Mouse (Mus musculus): ENCODE data around the gene Olfr642. TPM values are rescaled to one million over a fixed set of nuclear protein-coding genes. Genes with fewer than 3 reads are reported as not detected.

The Olfr642 gene
- not detected for total RNA-seq (2021)
- long read RNA-seq, experiment 1 = 0 reads
- long read RNA-seq, experiment 2 = 0 reads

- no peak for DNase-seq (ENCODE audit: low spot score)
These were observed at the start of gene Olfr642 for GRCm38 (mm10) chr7:104052566-104052965. Olfr642 (minus strand) TSS chr7:104052666.

DNA sequence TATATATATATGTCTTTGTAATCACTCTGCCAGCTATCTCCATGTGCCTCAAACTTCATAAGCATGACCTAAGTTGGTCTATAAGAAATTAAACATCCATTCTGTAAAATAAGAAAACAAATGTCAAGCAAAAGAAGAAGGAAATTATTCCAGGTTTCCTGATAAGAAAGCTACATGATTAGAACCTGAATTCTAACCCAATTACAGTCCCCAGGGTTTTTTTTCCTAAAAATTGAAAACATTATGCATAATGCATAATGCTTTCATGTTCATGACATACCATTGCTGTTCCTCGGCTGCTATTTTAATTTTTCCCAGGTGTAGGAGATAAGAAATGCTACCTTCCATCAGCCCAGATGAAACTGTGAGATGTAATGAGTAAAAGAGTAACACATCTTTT, 32.9 kb upstream of the Olfr642 start, which contains the start of gene Olfr645:
Gene Olfr645 (minus strand): TSS at position 101 of the 400 bp plus-strand sequence.
- no peak for DNase-seq (ENCODE audit: low spot score)

DNA sequence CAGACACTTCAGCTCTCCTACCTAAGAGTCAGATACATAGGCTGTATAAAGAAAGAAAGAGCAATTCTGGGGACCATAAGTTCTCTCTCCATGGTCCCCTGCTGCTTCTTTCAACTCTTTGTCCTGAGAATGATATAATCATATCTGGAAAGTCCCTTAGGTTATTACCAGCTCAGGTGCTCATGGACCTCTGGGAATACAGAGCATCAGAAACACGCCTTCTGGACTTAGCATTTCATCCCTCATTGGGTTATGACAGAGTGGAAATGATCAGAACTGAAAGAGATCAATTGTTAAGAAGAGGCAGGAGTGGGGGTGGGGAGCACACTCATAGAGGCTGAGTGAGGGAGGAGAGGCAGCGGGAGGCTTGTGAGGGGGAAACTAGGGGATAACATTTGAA, 19.3 kb upstream of the Olfr642 start, which contains the start of gene Olfr644:
Gene Olfr644 (minus strand): TSS at position 101 of the 400 bp plus-strand sequence.
- no peak for DNase-seq (ENCODE audit: low spot score)

- DNase-seq (ENCODE audit: low spot score) = no peak
These were observed 8.9 kb upstream of the Olfr642 start, which contains the start of gene 4930516K23Rik for GRCm38 (mm10) chr7:104061345-104061744. 4930516K23Rik (minus strand) TSS chr7:104061445.

- no peak for DNase-seq (ENCODE audit: low spot score)
These were observed 6.7 kb upstream of the Olfr642 start for GRCm38 (mm10) chr7:104059215-104059614.

GRCm38 (mm10) chr7:104050745-104051144, 1.7 kb downstream of the Olfr642 start:
- DNase-seq (ENCODE audit: low spot score) = no peak

DNA sequence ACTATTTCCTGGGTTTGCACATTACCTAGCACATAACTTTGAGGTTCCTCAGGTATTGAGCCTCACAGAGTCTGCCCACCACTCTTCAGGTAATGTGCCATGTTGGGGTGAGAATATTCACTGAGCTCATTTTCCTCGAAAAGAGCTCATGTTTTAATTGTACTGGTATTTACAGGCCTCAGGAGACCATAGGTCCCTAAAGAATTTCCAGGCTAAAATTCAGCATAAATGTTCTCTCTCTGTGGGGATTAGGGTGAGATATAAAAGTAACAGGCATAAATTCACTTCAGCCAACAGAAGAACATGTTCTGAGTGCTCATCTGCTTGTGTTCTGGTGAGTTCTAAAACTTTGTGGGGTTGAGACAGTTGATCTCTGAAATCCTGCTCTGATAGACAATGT, 17.3 kb downstream of the Olfr642 start, which contains the start of gene Olfr641:
Gene Olfr641 (plus strand): TSS at position 301 of the 400 bp plus-strand sequence.
- DNase-seq (ENCODE audit: low spot score) = no peak

DNA sequence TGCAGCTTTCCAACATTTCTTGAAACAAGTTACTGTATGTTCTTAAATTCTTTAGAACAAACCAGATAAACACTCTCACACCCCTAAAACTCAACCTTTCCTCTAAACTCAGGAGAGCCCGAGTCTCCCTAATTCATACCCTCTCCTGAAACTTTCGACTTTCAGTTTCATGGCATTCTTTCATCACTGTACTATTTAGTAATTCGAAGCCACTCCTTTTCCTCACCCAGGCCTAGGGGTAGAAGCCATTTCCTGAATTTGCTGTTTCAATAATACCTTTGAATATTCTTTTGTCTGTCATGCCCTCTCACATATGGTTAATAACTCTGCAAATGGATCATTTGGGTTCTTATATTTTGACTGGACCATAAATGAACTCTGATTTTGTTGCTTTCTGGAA, 25.5 kb downstream of the Olfr642 start:
- no peak for DNase-seq (ENCODE audit: low spot score)

GRCm38 (mm10) chr7:104025473-104025872, 27.0 kb downstream of the Olfr642 start, which contains the start of gene Olfr640:
Olfr640 (minus strand) TSS chr7:104025573.
- no peak for DNase-seq (ENCODE audit: low spot score)

- DNase-seq (ENCODE audit: low spot score) = no peak
These were observed 30.8 kb downstream of the Olfr642 start for GRCm38 (mm10) chr7:104021651-104022050.

DNA sequence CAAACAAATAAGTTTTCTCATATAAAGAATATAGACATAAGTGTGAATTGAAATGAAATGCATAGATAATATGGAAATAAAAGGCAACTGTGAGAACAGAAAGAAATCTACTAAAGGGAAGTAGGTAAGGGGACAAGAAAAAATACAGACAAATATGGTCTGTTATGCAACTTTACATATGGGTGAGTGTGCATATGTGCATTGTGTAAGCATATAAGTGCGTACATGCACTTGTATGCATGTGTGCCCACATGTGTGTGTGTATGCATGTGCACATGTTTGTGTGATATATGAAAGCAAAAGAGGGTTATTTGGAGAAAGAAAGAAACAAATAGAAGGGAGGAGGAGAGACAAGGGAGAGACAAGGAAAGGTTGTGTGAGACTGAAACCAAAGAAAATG, 33.5 kb downstream of the Olfr642 start:
- no peak for DNase-seq (ENCODE audit: low spot score)

DNA sequence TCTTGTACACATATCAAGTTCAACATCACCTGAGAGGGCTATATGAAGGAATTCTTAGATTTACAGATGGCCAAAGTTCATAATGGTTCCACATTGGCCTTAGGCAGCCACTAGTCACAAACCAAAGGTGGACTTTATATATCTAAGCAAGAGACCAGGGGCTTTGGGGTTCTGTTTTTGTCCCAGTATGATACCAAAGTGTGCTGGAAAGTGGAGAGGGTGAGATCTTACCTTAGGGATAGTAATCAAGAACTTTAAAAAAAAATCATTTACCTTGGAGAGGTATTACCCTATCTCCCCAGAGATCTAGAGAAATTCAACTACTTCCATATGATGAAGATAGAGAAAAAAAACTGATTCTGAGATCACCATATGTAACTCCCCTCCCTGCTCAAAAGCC, 35.3 kb downstream of the Olfr642 start, which contains the start of gene Olfr639:
Gene Olfr639 (minus strand): TSS at position 101 of the 400 bp plus-strand sequence.
- no peak for DNase-seq (ENCODE audit: low spot score)

DNA sequence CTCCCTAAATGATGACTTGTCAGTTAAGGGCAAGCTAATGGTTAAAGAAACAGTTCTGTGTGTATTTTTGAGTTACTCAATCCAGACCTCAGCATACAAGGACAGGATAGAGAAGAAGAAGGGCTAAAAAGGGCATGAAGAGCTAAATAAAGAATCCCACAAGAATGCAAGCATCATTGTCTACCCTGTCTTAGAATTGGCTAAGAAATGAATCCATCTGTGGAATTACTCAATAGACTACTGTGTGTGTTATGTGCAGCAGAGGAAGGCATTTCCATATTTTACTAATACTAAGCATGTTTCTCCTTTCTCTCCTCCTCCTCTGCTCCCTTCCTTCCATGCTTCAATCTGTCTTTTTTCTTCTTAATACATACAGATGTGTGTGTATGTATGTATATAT, 53.3 kb downstream of the Olfr642 start:
- no peak for DNase-seq (ENCODE audit: low spot score)

DNA sequence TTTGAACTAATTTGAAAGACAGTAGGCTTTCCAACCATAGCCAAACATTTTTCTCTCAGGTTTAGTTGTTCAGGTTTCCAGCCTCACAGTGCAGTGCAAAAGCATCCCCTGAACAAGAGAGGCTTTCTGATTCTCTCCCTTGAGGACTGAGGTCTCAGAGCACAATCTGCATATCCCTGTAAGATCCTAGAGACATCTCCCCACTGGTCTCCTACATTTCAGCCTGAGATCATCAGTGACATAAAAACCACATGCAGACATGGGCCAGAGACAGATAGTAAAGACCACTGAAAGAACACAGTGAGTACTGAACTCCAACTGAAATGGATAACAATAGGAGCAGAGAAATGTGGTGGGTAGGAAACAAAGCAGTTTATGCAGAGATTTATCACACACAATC, 54.0 kb downstream of the Olfr642 start, which contains the start of gene Olfr638:
Gene Olfr638 (plus strand): TSS at position 301 of the 400 bp plus-strand sequence.
- DNase-seq (ENCODE audit: low spot score) = no peak

Other genes starting within 250 kb of the Olfr642 start
- 10 to 100 TPM; 28.0 to 32.7 TPM for gene Hbb-bt, start 238.7 kb downstream of the Olfr642 start, total RNA-seq (2021)
- 100 to 1,000 TPM; 317 to 407 TPM for gene Hbb-bs, start 224.6 kb downstream of the Olfr642 start, total RNA-seq (2021)
- not detected for gene Hbb-bh2, start 212.1 kb downstream of the Olfr642 start, total RNA-seq (2021)
- not detected for gene Hbb-bh1, start 209.5 kb downstream of the Olfr642 start, total RNA-seq (2021)
- not detected for gene Hbb-y, start 199.4 kb downstream of the Olfr642 start, total RNA-seq (2021)
- gene Olfr66, start 166.4 kb downstream of the Olfr642 start, total RNA-seq (2021) = not detected
- gene Olfr64, start 158.2 kb downstream of the Olfr642 start, total RNA-seq (2021) = not detected
- gene Olfr65, start 149.2 kb downstream of the Olfr642 start, total RNA-seq (2021) = not detected
- not detected for gene Olfr631, start 123.8 kb downstream of the Olfr642 start, total RNA-seq (2021)
- not detected for gene Olfr632, start 118.3 kb downstream of the Olfr642 start, total RNA-seq (2021)
- gene Olfr633, start 108.2 kb downstream of the Olfr642 start, total RNA-seq (2021) = not detected
- gene Olfr635, start 81.5 kb downstream of the Olfr642 start, total RNA-seq (2021) = not detected
- gene Olfr638, start 53.9 kb downstream of the Olfr642 start, total RNA-seq (2021) = not detected
- under 1 TPM in 1 of 2 experiments, not detected in 1; 0.05 TPM for gene Olfr639, start 35.4 kb downstream of the Olfr642 start, total RNA-seq (2021)
- not detected for gene Olfr640, start 27.1 kb downstream of the Olfr642 start, total RNA-seq (2021)
- gene Olfr641, start 17.2 kb downstream of the Olfr642 start, total RNA-seq (2021) = not detected
- not detected for gene 4930516K23Rik, start 8.8 kb upstream of the Olfr642 start, total RNA-seq (2021)
- not detected for gene Olfr644, start 19.2 kb upstream of the Olfr642 start, total RNA-seq (2021)
- not detected for gene Olfr645, start 32.8 kb upstream of the Olfr642 start, total RNA-seq (2021)
- not detected for gene Olfr646, start 52.2 kb upstream of the Olfr642 start, total RNA-seq (2021)
- not detected for gene Ubqln5, start 77.2 kb upstream of the Olfr642 start, total RNA-seq (2021)
- gene Olfr643, start 84.7 kb upstream of the Olfr642 start, total RNA-seq (2021) = not detected
- not detected for gene Ubqln3, start 90.6 kb upstream of the Olfr642 start, total RNA-seq (2021)
- gene Ubqlnl, start 97.9 kb upstream of the Olfr642 start, total RNA-seq (2021) = not detected
- not detected for gene Olfm5, start 112.2 kb upstream of the Olfr642 start, total RNA-seq (2021)
- not detected for gene Olfr648, start 130.7 kb upstream of the Olfr642 start, total RNA-seq (2021)
- gene Olfr649, start 143.3 kb upstream of the Olfr642 start, total RNA-seq (2021) = not detected
- under 1 TPM in 1 of 2 experiments, not detected in 1; 0.09 TPM for gene Trim6, start 166.1 kb upstream of the Olfr642 start, total RNA-seq (2021)
- 1 to 10 TPM; 1.1 to 1.2 TPM for gene Trim34a, start 191.8 kb upstream of the Olfr642 start, total RNA-seq (2021)
- gene Trim5, start 235.4 kb upstream of the Olfr642 start, total RNA-seq (2021) = under 1 TPM; 0.57 to 0.59 TPM